Mouse (Mus musculus) neural tube, embryonic 10.5 days (tissue): Measurements from ENCODE around the gene Rnf17.
A peak's percentile ranks its signal among the peaks of the same experiment; 100 is the strongest.

Source experiments
- DNase-seq: peaks from one replicate; pipeline ENCODE4 v3.0.0-alpha.2; 2017; ENCODE audit warnings: low spot score; ENCODE audit errors: extremely low spot score

Rnf17 gene

GRCm38 (mm10) chr14:56506743-56507142 lies 104.4 kb downstream of the Rnf17 start:
- no peak for DNase-seq

DNA sequence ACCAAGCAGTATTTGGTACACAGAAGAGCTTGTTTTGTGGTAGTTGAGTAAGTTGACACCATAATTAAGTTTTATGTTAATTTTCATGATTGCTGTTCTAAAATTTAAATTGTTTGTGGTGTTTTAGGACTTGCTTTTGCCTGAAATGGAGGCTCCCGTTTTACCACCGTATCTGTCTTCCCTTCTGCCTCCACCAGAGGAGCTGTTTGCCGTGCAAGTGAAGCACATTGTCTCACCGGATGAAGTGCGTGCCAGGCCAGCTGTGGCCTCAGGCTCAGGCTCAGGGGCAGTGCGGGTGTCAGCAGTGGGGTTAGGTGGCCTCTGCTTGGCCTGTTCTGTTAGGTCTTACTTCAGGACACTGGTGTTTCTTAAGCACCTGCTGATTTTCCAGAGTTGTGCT lies 109.7 kb downstream of the Rnf17 start:
- peak; percentile 22 for DNase-seq

- no peak for DNase-seq
These were observed 112.4 kb downstream of the Rnf17 start for GRCm38 (mm10) chr14:56514775-56515174.

- DNase-seq, result no peak
These were observed 128.4 kb downstream of the Rnf17 start for GRCm38 (mm10) chr14:56530788-56531187.

DNA sequence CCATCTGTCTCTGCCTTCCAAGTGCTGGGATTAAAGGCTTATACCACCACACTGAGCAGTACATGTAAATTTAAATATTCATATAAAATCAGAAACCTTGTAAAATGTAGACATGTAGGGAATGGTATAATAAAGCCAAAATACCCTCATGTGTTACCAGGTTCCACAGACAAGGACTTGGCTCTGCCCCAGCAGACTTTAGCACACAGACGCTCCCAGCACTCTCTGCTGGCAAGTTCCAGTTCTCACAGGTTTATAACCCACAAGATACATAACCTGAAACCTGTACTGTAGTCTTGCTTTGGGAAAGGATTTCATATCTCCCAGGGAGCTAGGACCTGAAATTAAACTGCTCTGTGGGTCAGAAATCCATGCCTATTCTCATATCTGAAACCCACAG lies 142.6 kb downstream of the Rnf17 start:
- DNase-seq, result no peak

DNA sequence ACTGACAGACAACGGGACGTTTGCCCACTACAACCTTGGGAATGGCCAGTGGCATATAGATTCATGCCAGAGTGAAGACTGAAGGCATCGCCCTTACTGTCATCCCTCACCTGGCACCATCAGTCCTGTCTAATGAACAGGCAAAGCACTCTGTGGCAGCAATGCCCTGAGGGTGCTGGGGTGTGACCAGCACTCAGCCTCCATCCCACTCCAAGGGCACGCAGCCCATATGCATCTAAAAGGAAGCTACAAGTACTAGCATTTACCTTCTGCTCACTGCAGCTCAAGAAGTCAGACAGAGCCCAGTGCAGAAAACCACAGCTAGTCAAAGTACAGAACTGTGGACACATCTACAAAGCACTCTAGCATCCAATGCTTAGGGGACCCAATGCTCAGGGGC lies 143.1 kb downstream of the Rnf17 start:
- no peak for DNase-seq

- no peak for DNase-seq
These were observed 148.6 kb downstream of the Rnf17 start for GRCm38 (mm10) chr14:56550960-56551359.

- no peak for DNase-seq
These were observed 150.5 kb downstream of the Rnf17 start for GRCm38 (mm10) chr14:56552924-56553323.

DNA sequence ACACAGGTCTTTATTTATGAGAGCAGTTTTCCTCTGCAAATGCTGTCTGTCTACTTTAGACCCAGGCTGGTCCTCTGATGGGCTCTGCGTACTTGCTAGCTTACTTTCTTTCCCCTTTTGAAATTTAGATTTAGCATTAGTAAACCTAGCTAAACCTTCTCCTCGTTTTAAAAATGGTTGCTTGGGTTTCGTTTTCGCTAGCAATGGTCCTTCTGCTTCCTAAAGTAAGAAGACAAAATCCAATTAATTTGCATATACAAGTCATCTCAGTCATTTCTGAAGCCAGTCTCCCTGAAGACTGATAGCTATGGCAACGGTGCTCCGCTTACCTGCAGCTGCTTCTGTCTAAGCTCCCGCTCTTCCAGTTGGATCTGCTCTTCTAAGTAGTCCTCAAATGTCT lies 150.9 kb downstream of the Rnf17 start:
- no peak for DNase-seq

GRCm38 (mm10) chr14:56554716-56555115 lies 152.3 kb downstream of the Rnf17 start:
- no peak for DNase-seq

DNA sequence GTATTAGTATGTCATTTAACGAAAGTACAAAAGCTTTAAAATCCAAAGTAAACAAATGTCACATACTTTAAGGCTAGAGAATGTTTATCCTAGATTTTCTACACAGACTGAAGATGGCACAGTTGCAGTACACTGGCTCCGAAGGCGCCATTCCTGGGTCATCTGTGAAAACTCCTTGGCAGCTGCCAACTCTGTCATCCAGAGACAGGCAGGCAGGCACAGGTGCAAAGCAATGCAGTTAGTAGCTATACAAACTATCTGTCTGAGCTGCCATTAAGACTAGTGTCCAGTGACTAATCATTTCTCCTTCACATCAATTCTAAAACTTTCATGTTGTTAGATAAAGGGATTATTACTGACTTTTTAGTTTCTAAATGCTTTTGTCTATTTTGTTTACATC lies 156.8 kb downstream of the Rnf17 start:
- no peak for DNase-seq

GRCm38 (mm10) chr14:56567476-56567875 lies 165.1 kb downstream of the Rnf17 start:
- DNase-seq, result no peak

DNA sequence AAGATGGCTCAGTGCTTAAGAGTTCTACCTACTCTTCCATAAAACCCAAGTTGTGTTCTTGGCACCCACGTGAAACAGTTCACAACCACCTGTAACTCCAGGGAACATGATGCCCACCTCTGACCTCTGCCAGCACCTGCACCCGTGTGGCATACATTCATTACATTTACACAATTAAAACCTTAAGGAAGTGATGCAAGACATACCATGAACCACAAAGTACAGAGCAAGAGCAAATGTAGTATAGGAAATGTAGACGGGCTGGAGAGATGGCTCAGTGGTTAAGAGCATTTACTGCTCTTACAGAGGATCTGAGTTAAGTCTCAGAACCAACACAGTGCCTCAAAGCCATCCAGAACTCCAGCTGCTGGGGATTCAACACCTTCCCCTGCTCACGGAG lies 166.7 kb downstream of the Rnf17 start:
- DNase-seq, result no peak

DNA sequence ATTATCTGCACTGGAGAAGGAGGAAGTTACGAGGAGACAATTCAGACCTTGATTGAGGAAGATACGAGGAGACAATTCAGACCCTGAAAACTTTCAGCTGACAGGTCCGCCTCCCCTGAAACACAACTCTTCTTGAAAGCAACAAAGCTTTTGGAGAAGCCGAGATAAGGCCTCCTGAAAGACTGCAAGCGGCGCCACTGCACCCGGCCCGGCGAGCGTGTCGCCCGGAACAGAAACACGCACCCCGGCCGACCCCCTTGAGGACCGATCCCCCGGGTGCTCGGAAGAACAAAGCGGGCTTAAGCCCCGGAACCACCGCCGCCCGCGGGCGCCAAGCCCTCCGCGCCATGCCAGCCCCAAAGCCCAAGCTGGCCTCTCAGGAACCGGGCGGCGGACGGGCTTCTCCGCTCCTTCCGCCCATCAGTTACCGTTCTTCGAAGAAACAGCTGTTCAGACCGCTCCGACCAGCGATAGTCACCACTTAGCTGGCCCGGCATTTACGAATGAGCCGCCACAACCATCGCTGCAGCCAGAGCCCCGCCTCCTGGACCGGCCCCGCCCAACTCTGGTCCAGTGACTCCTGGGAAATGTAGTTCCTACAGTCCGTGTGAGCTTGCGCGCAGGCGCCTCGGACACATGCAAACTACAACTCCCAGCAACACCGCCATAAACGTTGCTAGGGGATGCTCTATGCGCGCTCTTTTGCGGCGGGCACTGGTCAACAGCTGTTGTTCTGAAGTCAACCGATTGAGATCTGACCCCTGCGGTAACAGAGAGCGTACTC lies 169.1 kb downstream of the Rnf17 start:
- DNase-seq, result peak; percentile 96

DNA sequence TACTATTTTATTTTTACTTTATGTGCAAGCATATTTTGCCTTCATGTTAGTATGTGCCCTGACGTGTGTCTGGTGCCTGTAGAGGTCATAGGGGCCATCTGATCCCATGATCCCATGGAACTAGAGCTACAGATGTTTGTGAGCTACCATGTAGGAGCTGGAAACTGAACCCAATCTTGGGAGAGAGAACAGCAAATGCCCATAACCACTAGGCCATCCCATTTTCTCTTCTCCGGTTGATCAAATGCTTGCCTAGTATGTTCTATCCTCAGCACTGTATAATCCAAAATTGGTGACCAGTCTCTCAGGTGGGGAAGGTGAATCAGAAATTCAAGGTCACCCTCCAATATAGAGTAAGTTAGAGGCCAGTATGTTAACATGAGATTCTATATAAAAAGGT lies 170.2 kb downstream of the Rnf17 start:
- DNase-seq, result no peak
